Mouse (Mus musculus): ENCODE results near the gene Vmn1r120. TPM values are rescaled to one million over a fixed set of nuclear protein-coding genes. Genes with fewer than 3 reads are reported as not detected.

Gene Vmn1r120
- not detected for polyA plus RNA-seq (2014; fragmentation: Illumina TruSeq; extraction: RNeasy Lipid Tissue Mini Kit (QIAGEN cat#74804); ENCODE audit: low read depth, low replicate concordance)

GRCm38 (mm10) chr7:21053684-21054083 is at the start of gene Vmn1r120:
Gene Vmn1r120 (minus strand): TSS chr7:21053784.

GRCm38 (mm10) chr7:21098413-21098812 is 44.8 kb upstream of the Vmn1r120 start, which contains the start of gene Vmn1r121:
Gene Vmn1r121 (minus strand): TSS chr7:21098513.

GRCm38 (mm10) chr7:21012355-21012754 is 41.2 kb downstream of the Vmn1r120 start, which contains the start of gene Vmn1r119:
Gene Vmn1r119 (minus strand): TSS chr7:21012455.

Other genes starting within 250 kb of the Vmn1r120 start
- gene Vmn1r114, start 241.6 kb downstream of the Vmn1r120 start, polyA plus RNA-seq (2014; fragmentation: Illumina TruSeq; extraction: RNeasy Lipid Tissue Mini Kit (QIAGEN cat#74804); ENCODE audit: low read depth, low replicate concordance), result not detected
- not detected for gene Vmn1r115, start 208.8 kb downstream of the Vmn1r120 start, polyA plus RNA-seq (2014; fragmentation: Illumina TruSeq; extraction: RNeasy Lipid Tissue Mini Kit (QIAGEN cat#74804); ENCODE audit: low read depth, low replicate concordance)
- not detected for gene Vmn1r116, start 181.5 kb downstream of the Vmn1r120 start, polyA plus RNA-seq (2014; fragmentation: Illumina TruSeq; extraction: RNeasy Lipid Tissue Mini Kit (QIAGEN cat#74804); ENCODE audit: low read depth, low replicate concordance)
- not detected for gene Vmn1r117, start 169.7 kb downstream of the Vmn1r120 start, polyA plus RNA-seq (2014; fragmentation: Illumina TruSeq; extraction: RNeasy Lipid Tissue Mini Kit (QIAGEN cat#74804); ENCODE audit: low read depth, low replicate concordance)
- gene Vmn1r118, start 141.4 kb downstream of the Vmn1r120 start, polyA plus RNA-seq (2014; fragmentation: Illumina TruSeq; extraction: RNeasy Lipid Tissue Mini Kit (QIAGEN cat#74804); ENCODE audit: low read depth, low replicate concordance), result not detected
- gene Vmn1r119, start 41.3 kb downstream of the Vmn1r120 start, polyA plus RNA-seq (2014; fragmentation: Illumina TruSeq; extraction: RNeasy Lipid Tissue Mini Kit (QIAGEN cat#74804); ENCODE audit: low read depth, low replicate concordance), result not detected
- gene Vmn1r121, start 44.7 kb upstream of the Vmn1r120 start, polyA plus RNA-seq (2014; fragmentation: Illumina TruSeq; extraction: RNeasy Lipid Tissue Mini Kit (QIAGEN cat#74804); ENCODE audit: low read depth, low replicate concordance), result not detected
- gene Vmn1r122, start 80.3 kb upstream of the Vmn1r120 start, polyA plus RNA-seq (2014; fragmentation: Illumina TruSeq; extraction: RNeasy Lipid Tissue Mini Kit (QIAGEN cat#74804); ENCODE audit: low read depth, low replicate concordance), result not detected
- not detected for gene Vmn1r123, start 108.4 kb upstream of the Vmn1r120 start, polyA plus RNA-seq (2014; fragmentation: Illumina TruSeq; extraction: RNeasy Lipid Tissue Mini Kit (QIAGEN cat#74804); ENCODE audit: low read depth, low replicate concordance)
- not detected for gene Gm5157, start 136.6 kb upstream of the Vmn1r120 start, polyA plus RNA-seq (2014; fragmentation: Illumina TruSeq; extraction: RNeasy Lipid Tissue Mini Kit (QIAGEN cat#74804); ENCODE audit: low read depth, low replicate concordance)
- gene Vmn1r124, start 206.8 kb upstream of the Vmn1r120 start, polyA plus RNA-seq (2014; fragmentation: Illumina TruSeq; extraction: RNeasy Lipid Tissue Mini Kit (QIAGEN cat#74804); ENCODE audit: low read depth, low replicate concordance), result not detected
- gene Vmn1r125, start 218.4 kb upstream of the Vmn1r120 start, polyA plus RNA-seq (2014; fragmentation: Illumina TruSeq; extraction: RNeasy Lipid Tissue Mini Kit (QIAGEN cat#74804); ENCODE audit: low read depth, low replicate concordance), result not detected
- gene Vmn1r126, start 247.7 kb upstream of the Vmn1r120 start, polyA plus RNA-seq (2014; fragmentation: Illumina TruSeq; extraction: RNeasy Lipid Tissue Mini Kit (QIAGEN cat#74804); ENCODE audit: low read depth, low replicate concordance), result not detected

Measured in heart, adult 10 weeks (tissue).